Mouse (Mus musculus): ENCODE data around the gene Zbtb2.
"Not testable (repeated sequence)": the region's sequence is repeated elsewhere in the genome, so short reads cannot be mapped to it uniquely, and the experiment has no call there.

The Zbtb2 gene

GRCm38 (mm10) chr10:4387701-4388383 lies at the start of gene Zbtb2:
TSS of gene Zbtb2 (minus strand) at chr10:4388108.
- DNase-seq = peak; percentile 79

- DNase-seq = no peak
These were observed 47.5 kb upstream of the Zbtb2 start for GRCm38 (mm10) chr10:4435416-4435815.

- DNase-seq = not testable (repeated sequence)
These were observed 46.0 kb upstream of the Zbtb2 start for GRCm38 (mm10) chr10:4433871-4434270.

GRCm38 (mm10) chr10:4432996-4433755 lies 45.3 kb upstream of the Zbtb2 start:
- peak; percentile 36 for DNase-seq

- peak; percentile 98 for DNase-seq
These were observed 44.4 kb upstream of the Zbtb2 start, which contains the start of the genes Rmnd1 and Armt1 for GRCm38 (mm10) chr10:4432123-4432931. TSS of gene Rmnd1 (minus strand) at chr10:4432388. TSS of gene Armt1 (plus strand) at chr10:4432467.

- no peak for DNase-seq
These were observed 43.8 kb upstream of the Zbtb2 start for GRCm38 (mm10) chr10:4431746-4432122.

GRCm38 (mm10) chr10:4430826-4431225 lies 42.9 kb upstream of the Zbtb2 start:
- DNase-seq = peak; percentile 36

GRCm38 (mm10) chr10:4430399-4430798 lies 42.5 kb upstream of the Zbtb2 start:
- DNase-seq = no peak

- peak; percentile 21 for DNase-seq
These were observed 37.3 kb upstream of the Zbtb2 start for GRCm38 (mm10) chr10:4425245-4425644.

GRCm38 (mm10) chr10:4407191-4407590 lies 19.3 kb upstream of the Zbtb2 start:
- DNase-seq = no peak

- DNase-seq = no peak
These were observed 17.6 kb upstream of the Zbtb2 start for GRCm38 (mm10) chr10:4405511-4405910.

GRCm38 (mm10) chr10:4404895-4405491 lies 17.1 kb upstream of the Zbtb2 start:
- peak; percentile 63 for DNase-seq

- no peak for DNase-seq
These were observed 10.2 kb upstream of the Zbtb2 start for GRCm38 (mm10) chr10:4398058-4398457.

GRCm38 (mm10) chr10:4395321-4395720 lies 7.4 kb upstream of the Zbtb2 start:
- DNase-seq = no peak

- peak; percentile 43 for DNase-seq
These were observed 3.9 kb upstream of the Zbtb2 start for GRCm38 (mm10) chr10:4391851-4392250.

- DNase-seq = no peak
These were observed 3.2 kb upstream of the Zbtb2 start for GRCm38 (mm10) chr10:4391076-4391475.

- no peak for DNase-seq
These were observed 2.6 kb upstream of the Zbtb2 start for GRCm38 (mm10) chr10:4390550-4390949.

- DNase-seq = no peak
These were observed 1.7 kb upstream of the Zbtb2 start for GRCm38 (mm10) chr10:4389461-4390112.

GRCm38 (mm10) chr10:4389036-4389435 lies 1.1 kb upstream of the Zbtb2 start:
- no peak for DNase-seq

- no peak for DNase-seq
These were observed 457 bp upstream of the Zbtb2 start for GRCm38 (mm10) chr10:4388384-4388745.

- DNase-seq = peak; percentile 98
These were observed 1.0 kb downstream of the Zbtb2 start for GRCm38 (mm10) chr10:4386609-4387591.
